Mouse (Mus musculus) olfactory bulb, adult 2 months (tissue): ENCODE data around the gene Rere.

Experiments used
- CTCF ChIP-seq: fragments of 200-500 bp; IDR thresholded peaks from 2 replicates; pipeline ENCODE4 v1.5.1; 2012; ENCODE audit warnings: low read depth, mild to moderate bottlenecking, low read length, moderate library complexity; ENCODE audit not compliant: insufficient read depth
- POLR2A ChIP-seq: fragments of 200-500 bp; IDR thresholded peaks from 2 replicates; pipeline ENCODE4 v1.6.1; 2012; ENCODE audit warnings: mild to moderate bottlenecking, low read depth, low read length, moderate library complexity; ENCODE audit not compliant: insufficient read depth

- TF ChIP-seq POLR2A (no peak), CTCF (no peak)
Observed at GRCm38 (mm10) chr4:150488096-150488748, 206.8 kb downstream of the Rere start.
